Mouse (Mus musculus) left cerebral cortex, postnatal 14 days (tissue): ENCODE results near the gene Pttg1ip. TPM values are rescaled to one million over a fixed set of nuclear protein-coding genes. Genes with fewer than 3 reads are reported as not detected.

ENCODE experiments used
- DNase-seq, 2 experiments: peaks; one replicate each; pipeline ENCODE4 v3.0.0; 2021 to 2022; ENCODE audit warnings: low spot score in 2 of 2, mixed read lengths in 1 of 2
- intact Hi-C: fragments of 180-260 bp; cut with DNase I; formaldehyde crosslinking; loops from one replicate; pipeline ENCODE4 v1.15.1; 2025
- total RNA-seq, 2 experiments: library from RNA; stranded (reverse); gene quantifications; 2 replicates each; pipeline ENCODE4 v1.2.3; 2021

The Pttg1ip gene
- total RNA-seq, 2 experiments from 2014 or later, result 74.0 to 75.1 TPM

DNA sequence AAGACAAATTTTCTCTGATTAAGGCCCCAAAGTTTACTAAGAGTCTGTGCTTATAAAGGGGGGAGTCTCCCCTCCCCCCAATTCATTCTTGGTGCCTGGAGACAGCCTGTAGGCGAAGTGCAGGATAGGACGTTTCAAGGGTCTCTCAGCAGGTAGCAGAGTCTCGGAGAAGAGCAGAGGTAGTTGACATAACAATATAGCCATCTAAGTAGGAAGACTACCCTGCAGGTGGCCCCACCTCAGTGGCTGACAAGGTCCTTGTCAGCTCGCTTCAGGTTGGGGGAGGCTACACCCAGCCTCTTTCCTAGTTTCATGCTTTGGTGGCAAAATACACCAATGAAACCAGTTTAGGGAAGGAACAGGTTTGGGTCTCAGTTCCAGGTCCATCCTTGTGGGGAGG, 21.5 kb downstream of the Pttg1ip start:
- intact Hi-C loops, result no loop called here
- no peak for DNase-seq

GRCm38 (mm10) chr10:77604111-77604510, 22.6 kb downstream of the Pttg1ip start:
- no peak for DNase-seq
- intact Hi-C loops, result no loop called here

- DNase-seq, result no peak
- intact Hi-C loops, result loop anchor here (5.0 kb wide), 1 partner anchor 88 kb away; the partner anchor contains the start of gene Fam207a
Measured at GRCm38 (mm10) chr10:77604958-77605357, 23.4 kb downstream of the Pttg1ip start.

- intact Hi-C loops, result loop anchor here (5.0 kb wide), 1 partner anchor 88 kb away; the partner anchor contains the start of gene Fam207a
- DNase-seq, result no peak
Measured at GRCm38 (mm10) chr10:77605368-77605767, 23.8 kb downstream of the Pttg1ip start.

DNA sequence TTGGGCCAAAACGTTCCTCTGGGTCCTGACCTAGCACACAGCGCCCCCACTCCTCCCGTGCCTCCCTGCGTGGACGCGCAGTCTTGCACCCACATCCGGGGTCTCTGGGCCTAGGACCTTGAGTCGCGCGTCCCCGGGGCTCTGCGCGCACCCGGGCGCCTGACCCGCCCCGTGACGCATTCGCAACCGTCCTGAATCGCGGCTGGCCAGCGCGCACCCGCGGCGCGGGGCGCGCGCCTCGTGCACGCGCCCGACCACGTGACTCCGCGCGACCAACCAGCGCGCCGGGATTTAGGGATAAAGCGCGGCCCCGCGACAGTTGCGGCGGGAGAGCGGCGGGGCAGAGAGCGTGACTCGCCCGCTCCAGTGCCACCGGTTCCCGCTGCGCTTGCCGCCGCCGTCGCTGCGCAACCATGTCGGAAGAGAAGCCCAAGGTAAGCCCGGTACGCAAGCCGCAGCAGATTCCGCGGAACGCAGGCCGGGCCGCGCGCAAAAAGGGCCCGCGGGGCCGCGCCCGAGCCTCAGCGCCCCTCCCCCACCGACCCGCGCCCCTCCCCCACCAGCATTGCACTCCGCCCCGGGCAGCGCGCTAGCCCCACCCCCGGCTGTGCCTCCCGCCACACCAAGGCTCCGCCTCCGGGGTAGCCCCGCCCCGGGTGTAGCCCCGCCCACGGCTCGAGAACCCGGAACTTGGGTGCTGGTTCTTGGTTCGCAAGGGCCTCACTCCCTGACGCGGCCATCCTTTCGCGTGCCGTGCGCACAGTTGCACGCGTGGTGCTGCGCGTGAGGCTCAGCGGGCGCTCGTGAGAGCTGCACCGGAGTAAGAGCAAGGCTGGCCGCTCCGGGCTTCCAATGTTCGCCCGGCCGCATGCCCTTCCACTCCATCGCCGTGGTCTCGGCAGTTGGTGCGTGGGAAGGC, 24.6 kb downstream of the Pttg1ip start, which contains the start of the genes Sumo3 and Gm49325:
Gene Sumo3, plus strand, starts transcription at position 190 of the 919 bp plus-strand sequence.
Gene Gm49325, plus strand, starts transcription at position 290 of the 919 bp plus-strand sequence.
- intact Hi-C loops, result loop anchor here (5.0 kb wide), 1 partner anchor 89 kb away; the partner anchor contains the start of gene Fam207a
- DNase-seq, result peak; percentile 93 to 96

DNA sequence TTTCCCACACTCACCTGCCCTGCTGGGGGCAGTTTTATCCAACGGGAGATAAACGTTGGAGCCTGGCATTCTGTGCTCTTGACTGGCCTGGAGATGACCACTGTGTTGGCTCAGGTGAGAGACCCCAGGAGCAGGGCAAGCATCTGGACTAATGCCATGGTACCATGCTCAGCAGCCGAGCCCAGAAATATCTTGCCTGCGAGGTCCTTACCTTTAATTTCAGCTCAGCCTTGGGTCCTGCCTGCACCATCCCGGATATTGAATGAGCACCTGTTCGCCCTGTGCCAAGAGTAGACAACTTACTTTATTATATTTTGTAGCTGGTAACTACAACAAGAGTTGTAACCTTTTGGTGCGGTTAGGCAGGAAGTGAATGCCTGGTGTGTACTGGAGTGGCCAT, 25.3 kb downstream of the Pttg1ip start:
- DNase-seq, result no peak
- intact Hi-C loops, result loop anchor here (5.0 kb wide), 1 partner anchor 90 kb away; the partner anchor contains the start of gene Fam207a

GRCm38 (mm10) chr10:77607441-77607840, 25.9 kb downstream of the Pttg1ip start:
- intact Hi-C loops, result loop anchor here (5.0 kb wide), 1 partner anchor 90 kb away; the partner anchor contains the start of gene Fam207a
- no peak for DNase-seq

GRCm38 (mm10) chr10:77608589-77608988, 27.1 kb downstream of the Pttg1ip start:
- intact Hi-C loops, result loop anchor here (5.0 kb wide), 1 partner anchor 91 kb away; the partner anchor contains the start of gene Fam207a
- no peak for DNase-seq

- DNase-seq, result no peak
- intact Hi-C loops, result no loop called here
Measured at GRCm38 (mm10) chr10:77610221-77610961, 28.9 kb downstream of the Pttg1ip start.

DNA sequence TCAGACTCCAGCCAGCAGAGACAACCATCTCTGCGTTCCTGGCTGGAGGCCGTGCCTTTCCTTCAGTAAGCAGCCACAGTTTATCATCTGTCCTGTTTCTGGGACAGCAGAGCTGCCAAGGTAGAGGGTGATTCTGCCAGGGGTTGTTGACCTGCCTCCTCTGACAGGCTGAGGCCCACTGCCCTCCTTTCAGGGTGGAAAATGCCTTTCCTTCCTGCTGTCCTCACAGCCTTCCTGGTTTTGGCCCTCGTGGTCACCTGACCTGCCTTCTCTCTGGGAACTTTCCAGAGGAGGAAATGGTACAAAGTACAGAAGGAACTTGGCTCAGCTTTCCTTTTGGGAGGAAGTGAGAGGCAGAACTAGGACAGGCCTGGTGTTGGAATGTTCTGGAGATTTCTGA, 31.9 kb downstream of the Pttg1ip start:
- no peak for DNase-seq
- intact Hi-C loops, result no loop called here

DNA sequence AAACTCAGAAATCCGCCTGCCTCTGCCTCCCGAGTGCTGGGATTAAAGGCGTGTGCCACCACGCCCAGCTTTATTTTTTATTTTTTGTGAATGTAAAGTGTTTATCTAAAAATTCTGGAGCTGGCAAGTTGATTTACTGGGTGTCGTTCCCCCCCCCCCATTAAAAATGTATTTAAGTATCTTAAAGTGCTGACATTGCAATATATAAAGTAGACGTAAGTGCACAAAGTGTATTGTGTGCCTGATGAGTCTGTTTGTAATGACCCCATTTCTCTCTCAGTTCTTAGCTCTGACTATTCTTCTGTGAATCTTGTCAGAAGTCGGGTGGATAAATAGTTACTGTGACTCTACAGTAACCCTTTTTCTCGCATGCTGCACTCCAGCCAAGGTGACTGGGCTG, 34.1 kb downstream of the Pttg1ip start:
- DNase-seq, result no peak
- intact Hi-C loops, result no loop called here

- intact Hi-C loops, result no loop called here
- no peak for DNase-seq
Measured at GRCm38 (mm10) chr10:77616166-77616565, 34.6 kb downstream of the Pttg1ip start.

DNA sequence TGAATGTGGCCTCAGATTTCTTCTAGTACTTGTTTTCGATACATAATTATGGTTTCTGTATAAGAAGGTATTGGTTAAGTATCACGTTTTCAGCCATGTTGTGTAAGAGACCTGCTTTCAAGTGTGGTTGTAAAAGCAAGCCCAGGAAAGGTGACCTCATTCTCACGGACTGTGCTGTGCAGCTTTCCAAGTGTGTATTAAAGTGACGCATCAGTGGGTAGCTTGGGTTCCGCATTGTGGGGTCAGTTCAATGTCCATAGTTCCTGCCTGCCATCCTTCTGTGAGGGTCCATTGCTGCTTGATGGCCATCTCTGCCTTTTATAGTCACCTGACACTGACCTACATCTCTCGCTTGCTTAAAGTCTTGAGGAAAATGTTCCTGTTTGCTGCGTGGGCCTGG, 35.4 kb downstream of the Pttg1ip start:
- intact Hi-C loops, result no loop called here
- no peak for DNase-seq

- no peak for DNase-seq
- intact Hi-C loops, result loop anchor here (5.0 kb wide), 1 partner anchor 104 kb away; the partner anchor contains the start of gene Fam207a
Measured at GRCm38 (mm10) chr10:77621546-77621945, 40.0 kb downstream of the Pttg1ip start.

DNA sequence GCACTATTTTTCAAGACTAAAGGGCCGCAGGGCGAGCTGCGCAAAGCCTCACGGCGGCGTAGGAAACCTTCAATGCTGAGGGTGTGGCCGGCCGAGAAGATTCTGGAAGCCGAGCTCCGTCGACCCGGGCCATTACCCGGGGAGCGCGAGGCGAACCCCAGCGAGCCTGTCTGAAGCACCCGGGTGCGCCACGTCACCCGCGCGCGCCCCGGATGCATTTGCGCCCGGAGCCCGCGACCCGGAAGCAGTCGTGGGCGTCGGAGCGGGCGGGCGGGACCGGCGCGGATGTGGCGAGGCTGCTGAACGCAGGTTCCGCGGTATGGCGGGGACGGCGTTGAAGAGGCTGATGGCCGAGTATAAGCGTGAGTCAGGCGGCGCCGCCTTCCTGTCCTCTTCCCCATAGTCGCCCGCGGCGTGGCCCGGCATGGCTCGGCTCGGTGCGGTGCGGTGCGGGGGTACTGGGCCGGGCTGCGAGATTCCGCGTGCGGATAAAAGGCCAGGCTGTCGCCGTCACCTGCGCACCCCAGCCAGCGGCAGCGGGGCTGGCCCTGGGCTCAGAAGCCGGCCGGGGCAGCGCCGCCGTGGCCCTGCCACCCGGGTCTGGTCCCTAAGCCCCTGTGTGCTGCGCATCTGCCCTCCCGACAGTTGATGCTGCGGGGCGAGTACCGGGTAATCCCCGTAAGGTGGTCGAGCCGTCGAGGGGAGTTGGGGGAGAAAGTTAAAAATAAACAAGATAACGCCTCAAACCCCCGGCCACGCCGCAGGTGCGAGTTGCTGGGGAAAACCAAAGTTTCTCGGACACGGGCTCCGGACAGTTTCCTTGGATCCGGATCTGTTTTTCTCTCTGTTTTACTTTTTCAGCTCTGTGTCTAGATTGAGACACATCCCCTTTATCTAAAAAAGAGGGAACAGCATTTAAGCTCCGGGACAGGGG, 40.8 kb downstream of the Pttg1ip start, which contains the start of gene Ube2g2:
Gene Ube2g2, plus strand, starts transcription at position 221 of the 934 bp plus-strand sequence.
- peak; percentile 92 to 95 for DNase-seq
- intact Hi-C loops, result loop anchor here (5.0 kb wide), 1 partner anchor 105 kb away; the partner anchor contains the start of gene Fam207a

DNA sequence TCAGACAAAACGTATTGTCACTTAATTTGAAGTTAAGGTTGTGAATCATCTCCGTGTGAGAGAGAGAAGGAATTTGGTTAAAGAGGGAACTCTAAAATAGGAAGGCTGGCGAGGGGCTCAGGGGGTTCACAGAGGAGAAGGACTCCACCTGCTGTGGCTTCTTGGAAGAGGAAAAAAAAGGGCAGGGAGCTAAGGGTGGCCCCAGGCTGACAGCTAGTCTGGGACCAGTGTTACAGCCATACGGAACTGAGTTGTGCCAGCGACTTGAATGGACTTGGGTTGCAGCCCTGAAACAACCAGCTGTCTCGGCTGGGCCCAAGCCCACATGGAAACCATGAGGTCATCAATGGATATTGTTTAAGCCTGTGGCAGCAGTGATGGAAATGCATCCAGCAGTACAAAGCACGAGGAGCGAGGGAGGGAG, 41.6 kb downstream of the Pttg1ip start:
- intact Hi-C loops, result loop anchor here (5.0 kb wide), 1 partner anchor 106 kb away; the partner anchor contains the start of gene Fam207a
- peak in 1 of 2 experiments; percentile 62 for DNase-seq

DNA sequence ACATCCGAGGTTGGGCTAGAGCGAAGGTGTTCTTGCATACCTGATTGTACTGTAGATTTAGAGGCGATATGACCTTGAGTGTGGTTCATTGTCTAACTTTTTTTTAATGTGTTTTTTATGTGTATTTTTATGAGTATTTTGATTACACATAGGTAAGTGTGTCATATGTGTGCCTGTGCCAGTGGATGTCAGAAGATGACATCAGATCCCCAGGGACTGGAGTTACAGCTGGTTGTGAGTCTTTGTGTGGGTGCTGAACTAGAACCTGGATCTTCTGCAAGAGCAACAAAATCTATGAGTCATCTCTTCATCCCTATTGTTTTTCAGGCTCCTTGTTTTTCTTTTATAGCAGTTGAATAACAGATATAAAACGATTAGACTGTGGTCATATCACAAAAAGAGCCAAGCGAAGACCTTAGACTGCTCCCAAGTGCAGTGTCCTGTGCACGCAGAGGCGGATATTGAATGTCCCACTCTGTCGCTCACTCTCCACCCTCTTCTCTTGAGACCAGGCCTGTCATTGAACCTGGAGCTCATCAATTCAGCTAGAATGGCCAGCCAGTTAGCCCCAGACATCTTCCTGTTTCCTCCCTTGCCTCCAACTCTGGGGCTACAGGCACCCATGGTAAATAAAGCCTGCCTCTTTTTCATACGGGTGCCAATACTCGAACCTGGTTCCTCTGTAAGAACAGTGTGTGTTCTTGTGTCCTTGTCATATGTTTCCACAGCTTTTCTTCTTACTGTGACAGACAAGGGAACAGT, 42.3 kb downstream of the Pttg1ip start:
- no peak for DNase-seq
- intact Hi-C loops, result loop anchor here (5.0 kb wide), 1 partner anchor 107 kb away; the partner anchor contains the start of gene Fam207a
